Mouse (Mus musculus): ENCODE data around the gene AC109138.7. TPM values are rescaled to one million over a fixed set of nuclear protein-coding genes. Genes with fewer than 3 reads are reported as not detected.

AC109138.7 gene
- total RNA-seq, 2 experiments from 2014 or later: not detected

GRCm38 (mm10) chr19:4216041-4216685 lies 2.0 kb downstream of the AC109138.7 start:
- peak; percentile 16; the same call in 1 of the 2 replicates for ATAC-seq (replicated peaks; ENCODE audit: poor library complexity, severe bottlenecking)

- no peak for ATAC-seq (replicated peaks; ENCODE audit: poor library complexity, severe bottlenecking)
These were observed 3.0 kb downstream of the AC109138.7 start for GRCm38 (mm10) chr19:4217140-4217539.

- ATAC-seq (replicated peaks; ENCODE audit: poor library complexity, severe bottlenecking): no peak
These were observed 3.7 kb downstream of the AC109138.7 start for GRCm38 (mm10) chr19:4217855-4218254.

GRCm38 (mm10) chr19:4218293-4218692 lies 4.1 kb downstream of the AC109138.7 start:
- no peak for ATAC-seq (replicated peaks; ENCODE audit: poor library complexity, severe bottlenecking)

- ATAC-seq (replicated peaks; ENCODE audit: poor library complexity, severe bottlenecking): no peak
These were observed 4.6 kb downstream of the AC109138.7 start for GRCm38 (mm10) chr19:4218784-4219183.

- no peak for ATAC-seq (replicated peaks; ENCODE audit: poor library complexity, severe bottlenecking)
These were observed 5.8 kb downstream of the AC109138.7 start for GRCm38 (mm10) chr19:4219943-4220342.

- no peak for ATAC-seq (replicated peaks; ENCODE audit: poor library complexity, severe bottlenecking)
These were observed 6.3 kb downstream of the AC109138.7 start for GRCm38 (mm10) chr19:4220416-4220815.

GRCm38 (mm10) chr19:4220957-4221743 lies 7.0 kb downstream of the AC109138.7 start:
- 0 out of 2 replicates have a peak, but pooled peaks have one; percentile 23 for ATAC-seq (replicated peaks; ENCODE audit: poor library complexity, severe bottlenecking)

GRCm38 (mm10) chr19:4222165-4222564 lies 8.0 kb downstream of the AC109138.7 start:
- peak; percentile 63 for ATAC-seq (replicated peaks; ENCODE audit: poor library complexity, severe bottlenecking)

- ATAC-seq (replicated peaks; ENCODE audit: poor library complexity, severe bottlenecking): no peak
These were observed 12.6 kb downstream of the AC109138.7 start for GRCm38 (mm10) chr19:4226779-4227178.

- ATAC-seq (replicated peaks; ENCODE audit: poor library complexity, severe bottlenecking): no peak
These were observed 13.3 kb downstream of the AC109138.7 start for GRCm38 (mm10) chr19:4227446-4227845.

- peak; percentile 41 for ATAC-seq (replicated peaks; ENCODE audit: poor library complexity, severe bottlenecking)
These were observed 13.9 kb downstream of the AC109138.7 start for GRCm38 (mm10) chr19:4227894-4228678.

- ATAC-seq (replicated peaks; ENCODE audit: poor library complexity, severe bottlenecking): no peak
These were observed 14.7 kb downstream of the AC109138.7 start for GRCm38 (mm10) chr19:4228891-4229290.

- ATAC-seq (replicated peaks; ENCODE audit: poor library complexity, severe bottlenecking): no peak
These were observed 15.4 kb downstream of the AC109138.7 start for GRCm38 (mm10) chr19:4229451-4230076.

GRCm38 (mm10) chr19:4230415-4230814 lies 16.3 kb downstream of the AC109138.7 start:
- ATAC-seq (replicated peaks; ENCODE audit: poor library complexity, severe bottlenecking): no peak

- peak; percentile 76 for ATAC-seq (replicated peaks; ENCODE audit: poor library complexity, severe bottlenecking)
These were observed 17.4 kb downstream of the AC109138.7 start, which contains the start of gene Pold4 for GRCm38 (mm10) chr19:4231253-4232185. Pold4 (plus strand) TSS chr19:4231899.

- peak; percentile 19 for ATAC-seq (replicated peaks; ENCODE audit: poor library complexity, severe bottlenecking)
These were observed 18.0 kb downstream of the AC109138.7 start for GRCm38 (mm10) chr19:4232186-4232572.

GRCm38 (mm10) chr19:4232651-4233050 lies 18.5 kb downstream of the AC109138.7 start:
- ATAC-seq (replicated peaks; ENCODE audit: poor library complexity, severe bottlenecking): no peak

- no peak for ATAC-seq (replicated peaks; ENCODE audit: poor library complexity, severe bottlenecking)
These were observed 20.4 kb downstream of the AC109138.7 start for GRCm38 (mm10) chr19:4234548-4234947.

Measured in granulocyte monocyte progenitor cell, adult 5-6 weeks (primary cell).